Mouse (Mus musculus): ENCODE data around the gene Ofcc1. TPM values are rescaled to one million over a fixed set of nuclear protein-coding genes. Genes with fewer than 3 reads are reported as not detected.

The Ofcc1 gene
- polyA plus RNA-seq, 1 experiment from 2014 or later = not detected

DNA sequence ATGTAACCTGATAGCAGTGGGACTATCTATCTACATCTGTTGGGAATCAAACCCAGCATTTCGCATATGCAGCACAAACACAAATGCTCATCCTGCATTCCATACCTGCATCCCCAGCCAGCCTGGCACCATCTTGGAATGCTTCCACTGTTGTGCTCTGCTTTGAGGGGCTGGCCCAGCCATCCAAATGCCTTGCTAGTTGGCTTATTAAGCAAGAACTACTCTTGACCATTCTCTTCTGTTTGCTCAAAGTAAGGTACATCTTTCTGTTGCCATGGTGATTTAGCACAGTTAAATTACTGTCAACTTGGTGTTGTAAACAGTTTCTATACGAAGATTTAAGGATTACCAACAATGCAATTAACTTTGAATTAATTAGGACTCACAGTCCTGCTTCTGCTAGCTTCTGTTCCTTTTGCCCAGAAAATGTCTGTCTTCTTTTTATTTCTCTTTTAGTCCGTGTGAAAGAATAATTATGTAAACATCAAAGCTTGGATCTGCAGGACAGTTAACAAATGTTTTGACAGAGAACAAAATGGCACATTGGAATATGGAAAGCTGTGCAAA lies 286.3 kb downstream of the Ofcc1 start:
- ATAC-seq (ENCODE audit: low FRiP score) = no peak
- DNase-seq (ENCODE audit: low spot score) = no peak
- no peaks in the 10 kb centered on the region for H3K27me3 ChIP-seq (ENCODE audit: control insufficient read depth, insufficient read depth, low read length)
- no peak overlapping the region for H3K4me3 ChIP-seq (ENCODE audit: low read depth, low read length)
- H3K9ac ChIP-seq (ENCODE audit: low read depth, low read length) = no peak overlapping the region
- 75% methylated on average over 3 of the region's 3 CpGs for WGBS
- no peaks in the 10 kb centered on the region for H3K36me3 ChIP-seq (ENCODE audit: control insufficient read depth, insufficient read depth, low read length)
- no peak overlapping the region for H3K27ac ChIP-seq (ENCODE audit: low read depth, low read length)
- no peak overlapping the region for H3K4me2 ChIP-seq (replicated peaks; ENCODE audit: low read depth, low read length)
- no peaks in the 10 kb centered on the region for H3K9me3 ChIP-seq (ENCODE audit: control insufficient read depth, low read length)
- no peaks in the 10 kb centered on the region for H3K4me1 ChIP-seq (replicated peaks; ENCODE audit: control insufficient read depth, insufficient read depth, low read length)

- no peaks in the 10 kb centered on the region for H3K36me3 ChIP-seq (ENCODE audit: control insufficient read depth, insufficient read depth, low read length)
- no peaks in the 10 kb centered on the region for H3K27me3 ChIP-seq (ENCODE audit: control insufficient read depth, insufficient read depth, low read length)
- ATAC-seq (ENCODE audit: low FRiP score) (no peak), DNase-seq (ENCODE audit: low spot score) (no peak)
- H3K4me3 ChIP-seq (ENCODE audit: low read depth, low read length) = no peak overlapping the region
- H3K4me2 ChIP-seq (replicated peaks; ENCODE audit: low read depth, low read length) = no peak overlapping the region
- no peak overlapping the region for H3K9ac ChIP-seq (ENCODE audit: low read depth, low read length)
- no peaks in the 10 kb centered on the region for H3K4me1 ChIP-seq (replicated peaks; ENCODE audit: control insufficient read depth, insufficient read depth, low read length)
- 89% methylated on average over 1 of the region's 1 CpGs for WGBS
- no peaks in the 10 kb centered on the region for H3K9me3 ChIP-seq (ENCODE audit: control insufficient read depth, low read length)
- H3K27ac ChIP-seq (ENCODE audit: low read depth, low read length) = no peak overlapping the region
These were observed 291.2 kb downstream of the Ofcc1 start for GRCm38 (mm10) chr13:40070004-40070403.

GRCm38 (mm10) chr13:40061281-40061680 lies 300.0 kb downstream of the Ofcc1 start:
- no peak for ATAC-seq (ENCODE audit: low FRiP score)
- WGBS = 84% methylated on average over 5 of the region's 5 CpGs
- Histone ChIP-seq H3K9ac (ENCODE audit: low read depth, low read length) (no peak overlapping the region), H3K27me3 (ENCODE audit: control insufficient read depth, insufficient read depth, low read length) (no peaks in the 10 kb centered on the region), H3K4me3 (ENCODE audit: low read depth, low read length) (no peak overlapping the region), H3K9me3 (ENCODE audit: control insufficient read depth, low read length) (no peaks in the 10 kb centered on the region), H3K36me3 (ENCODE audit: control insufficient read depth, insufficient read depth, low read length) (no peaks in the 10 kb centered on the region), H3K4me1 (replicated peaks; ENCODE audit: control insufficient read depth, insufficient read depth, low read length) (no peaks in the 10 kb centered on the region), H3K27ac (ENCODE audit: low read depth, low read length) (no peak overlapping the region), H3K4me2 (replicated peaks; ENCODE audit: low read depth, low read length) (no peak overlapping the region)
- DNase-seq (ENCODE audit: low spot score) = no peak

DNA sequence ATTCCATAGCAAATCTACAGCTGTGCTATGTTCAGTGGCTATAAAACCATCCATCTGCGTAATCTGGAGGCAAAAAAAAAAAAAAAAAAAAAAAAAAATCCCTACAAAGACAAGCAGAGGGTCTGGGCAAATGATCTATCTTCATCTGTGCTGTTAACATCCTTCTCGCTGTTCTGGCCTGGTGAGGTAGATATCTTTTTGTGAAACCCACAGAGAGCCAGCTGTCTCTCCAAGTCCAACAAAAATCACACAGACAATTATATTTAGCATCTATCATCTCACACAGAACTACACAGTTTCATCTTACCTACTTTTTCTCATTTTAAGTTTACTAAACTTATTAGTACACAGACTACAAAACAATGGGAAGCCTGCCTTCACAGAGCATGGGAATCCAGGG lies 323.4 kb downstream of the Ofcc1 start:
- no peak overlapping the region for H3K27ac ChIP-seq (ENCODE audit: low read depth, low read length)
- H3K4me3 ChIP-seq (ENCODE audit: low read depth, low read length) = no peak overlapping the region
- H3K9me3 ChIP-seq (ENCODE audit: control insufficient read depth, low read length) = no peaks in the 10 kb centered on the region
- 87% methylated on average over 2 of the region's 2 CpGs for WGBS
- DNase-seq (ENCODE audit: low spot score) (no peak), ATAC-seq (ENCODE audit: low FRiP score) (no peak)
- no peak overlapping the region for H3K4me2 ChIP-seq (replicated peaks; ENCODE audit: low read depth, low read length)
- H3K36me3 ChIP-seq (ENCODE audit: control insufficient read depth, insufficient read depth, low read length) = no peaks in the 10 kb centered on the region
- no peaks in the 10 kb centered on the region for H3K4me1 ChIP-seq (replicated peaks; ENCODE audit: control insufficient read depth, insufficient read depth, low read length)
- no peaks in the 10 kb centered on the region for H3K27me3 ChIP-seq (ENCODE audit: control insufficient read depth, insufficient read depth, low read length)
- H3K9ac ChIP-seq (ENCODE audit: low read depth, low read length) = no peak overlapping the region

- 88% methylated on average over 17 of the region's 17 CpGs for WGBS
- ATAC-seq (ENCODE audit: low FRiP score) (no peak), DNase-seq (ENCODE audit: low spot score) (no peak)
- Histone ChIP-seq H3K9me3 (ENCODE audit: control insufficient read depth, low read length) (no peaks in the 10 kb centered on the region), H3K4me3 (ENCODE audit: low read depth, low read length) (no peak overlapping the region), H3K36me3 (ENCODE audit: control insufficient read depth, insufficient read depth, low read length) (no peaks in the 10 kb centered on the region), H3K27me3 (ENCODE audit: control insufficient read depth, insufficient read depth, low read length) (no peaks in the 10 kb centered on the region), H3K4me2 (replicated peaks; ENCODE audit: low read depth, low read length) (no peak overlapping the region), H3K4me1 (replicated peaks; ENCODE audit: control insufficient read depth, insufficient read depth, low read length) (no peaks in the 10 kb centered on the region), H3K9ac (ENCODE audit: low read depth, low read length) (no peak overlapping the region), H3K27ac (ENCODE audit: low read depth, low read length) (no peak overlapping the region)
These were observed 324.1 kb downstream of the Ofcc1 start for GRCm38 (mm10) chr13:40036981-40037765.

- Histone ChIP-seq H3K9me3 (ENCODE audit: control insufficient read depth, low read length) (no peaks in the 10 kb centered on the region), H3K4me1 (replicated peaks; ENCODE audit: control insufficient read depth, insufficient read depth, low read length) (no peaks in the 10 kb centered on the region), H3K27ac (ENCODE audit: low read depth, low read length) (no peak overlapping the region), H3K27me3 (ENCODE audit: control insufficient read depth, insufficient read depth, low read length) (no peaks in the 10 kb centered on the region), H3K9ac (ENCODE audit: low read depth, low read length) (no peak overlapping the region), H3K4me3 (ENCODE audit: low read depth, low read length) (no peak overlapping the region), H3K4me2 (replicated peaks; ENCODE audit: low read depth, low read length) (no peak overlapping the region), H3K36me3 (ENCODE audit: control insufficient read depth, insufficient read depth, low read length) (no peaks in the 10 kb centered on the region)
- 97% methylated on average over 1 of the region's 1 CpGs for WGBS
- ATAC-seq (ENCODE audit: low FRiP score) (no peak), DNase-seq (ENCODE audit: low spot score) (no peak)
These were observed 331.8 kb downstream of the Ofcc1 start for GRCm38 (mm10) chr13:40029426-40029825.

DNA sequence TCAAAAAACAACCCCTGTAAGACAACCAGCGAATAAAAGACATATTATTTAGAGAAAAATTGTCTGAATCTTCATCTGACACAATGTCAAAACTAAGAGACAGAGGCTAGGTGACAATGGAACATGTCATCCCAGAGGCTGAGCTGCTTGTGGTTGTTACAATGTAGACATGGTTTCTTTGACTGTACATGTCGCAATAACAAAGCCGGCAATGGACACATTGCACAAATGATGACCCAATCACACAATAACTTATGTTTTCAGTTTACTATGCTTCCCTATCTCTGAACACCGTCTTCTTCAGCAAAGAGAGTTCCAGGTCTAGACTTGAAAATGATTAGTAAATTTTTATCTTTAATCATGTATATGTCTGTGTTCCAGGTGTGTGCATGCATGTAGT lies 332.4 kb downstream of the Ofcc1 start:
- no peak for DNase-seq (ENCODE audit: low spot score)
- 93% methylated on average over 4 of the region's 4 CpGs for WGBS
- no peak overlapping the region for H3K9ac ChIP-seq (ENCODE audit: low read depth, low read length)
- no peaks in the 10 kb centered on the region for H3K4me1 ChIP-seq (replicated peaks; ENCODE audit: control insufficient read depth, insufficient read depth, low read length)
- no peaks in the 10 kb centered on the region for H3K36me3 ChIP-seq (ENCODE audit: control insufficient read depth, insufficient read depth, low read length)
- ATAC-seq (ENCODE audit: low FRiP score) = no peak
- H3K9me3 ChIP-seq (ENCODE audit: control insufficient read depth, low read length) = no peaks in the 10 kb centered on the region
- H3K27me3 ChIP-seq (ENCODE audit: control insufficient read depth, insufficient read depth, low read length) = no peaks in the 10 kb centered on the region
- no peak overlapping the region for H3K27ac ChIP-seq (ENCODE audit: low read depth, low read length)
- no peak overlapping the region for H3K4me2 ChIP-seq (replicated peaks; ENCODE audit: low read depth, low read length)
- no peak overlapping the region for H3K4me3 ChIP-seq (ENCODE audit: low read depth, low read length)

DNA sequence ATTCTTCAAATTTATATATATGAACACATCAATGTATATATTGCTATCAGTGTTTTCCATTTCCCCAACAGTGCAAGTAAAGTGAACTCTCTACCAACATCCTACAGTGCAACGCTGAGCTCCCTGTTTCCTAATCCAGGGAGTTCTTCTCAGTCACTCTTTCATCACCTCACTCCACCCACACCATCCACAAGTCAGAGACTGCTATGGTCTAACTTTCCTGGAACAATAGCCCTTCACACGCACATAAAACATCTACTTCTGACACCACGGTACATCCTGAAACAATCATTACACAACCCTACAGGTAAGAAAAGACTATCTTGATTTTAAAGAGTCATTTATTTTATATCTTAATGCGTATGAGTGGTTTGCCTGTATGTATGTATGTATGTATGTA lies 335.4 kb downstream of the Ofcc1 start:
- Histone ChIP-seq H3K36me3 (ENCODE audit: control insufficient read depth, insufficient read depth, low read length) (no peaks in the 10 kb centered on the region), H3K4me3 (ENCODE audit: low read depth, low read length) (no peak overlapping the region), H3K4me2 (replicated peaks; ENCODE audit: low read depth, low read length) (no peak overlapping the region), H3K9ac (ENCODE audit: low read depth, low read length) (no peak overlapping the region), H3K9me3 (ENCODE audit: control insufficient read depth, low read length) (no peaks in the 10 kb centered on the region), H3K27ac (ENCODE audit: low read depth, low read length) (no peak overlapping the region), H3K4me1 (replicated peaks; ENCODE audit: control insufficient read depth, insufficient read depth, low read length) (no peaks in the 10 kb centered on the region), H3K27me3 (ENCODE audit: control insufficient read depth, insufficient read depth, low read length) (no peaks in the 10 kb centered on the region)
- ATAC-seq (ENCODE audit: low FRiP score) = no peak
- no peak for DNase-seq (ENCODE audit: low spot score)
- 91% methylated on average over 4 of the region's 4 CpGs for WGBS

DNA sequence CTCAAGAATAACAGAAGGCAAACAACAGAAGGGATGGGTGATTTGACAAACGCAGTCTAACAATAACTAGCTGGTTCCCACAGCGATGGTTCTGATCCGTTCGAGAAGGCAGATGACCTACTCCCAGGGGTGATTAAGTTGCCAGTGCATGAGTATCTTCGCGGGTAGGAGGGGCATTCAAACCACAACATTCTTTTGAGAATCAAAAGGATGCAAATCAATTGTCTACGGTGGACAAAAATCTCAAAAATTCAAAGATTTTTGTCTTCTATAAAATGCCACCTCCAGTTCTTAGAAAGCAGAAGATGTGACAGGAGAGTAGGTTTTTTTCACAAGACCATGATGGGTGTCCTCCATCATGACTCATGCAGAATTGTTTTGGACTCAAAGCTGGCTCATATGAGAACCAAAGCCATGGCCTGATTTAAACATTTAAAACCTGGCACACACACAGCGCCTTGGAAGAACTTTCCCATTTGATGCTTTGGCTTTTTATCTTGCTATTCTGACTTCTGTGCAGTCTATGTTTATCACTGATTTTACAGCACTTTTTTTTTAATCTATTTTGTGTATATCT lies 338.0 kb downstream of the Ofcc1 start:
- no peak overlapping the region for H3K4me3 ChIP-seq (ENCODE audit: low read depth, low read length)
- DNase-seq (ENCODE audit: low spot score) (no peak), ATAC-seq (ENCODE audit: low FRiP score) (no peak)
- WGBS = 62% methylated on average over 8 of the region's 8 CpGs
- H3K9me3 ChIP-seq (ENCODE audit: control insufficient read depth, low read length) = no peaks in the 10 kb centered on the region
- no peaks in the 10 kb centered on the region for H3K36me3 ChIP-seq (ENCODE audit: control insufficient read depth, insufficient read depth, low read length)
- H3K4me2 ChIP-seq (replicated peaks; ENCODE audit: low read depth, low read length) = no peak overlapping the region
- no peak overlapping the region for H3K27ac ChIP-seq (ENCODE audit: low read depth, low read length)
- no peaks in the 10 kb centered on the region for H3K27me3 ChIP-seq (ENCODE audit: control insufficient read depth, insufficient read depth, low read length)
- no peaks in the 10 kb centered on the region for H3K4me1 ChIP-seq (replicated peaks; ENCODE audit: control insufficient read depth, insufficient read depth, low read length)
- H3K9ac ChIP-seq (ENCODE audit: low read depth, low read length) = no peak overlapping the region
